Mouse (Mus musculus) liver, embryonic 15.5 days (tissue): ENCODE results near the gene G430095P16Rik. TPM values are rescaled to one million over a fixed set of nuclear protein-coding genes. Genes with fewer than 3 reads are reported as not detected.

Experiments
- ATAC-seq: fragments of 200-750 bp; cut with Nextera tagmentation; 2 replicates; pipeline ENCODE4 v1.8.0; 2017; ENCODE audit warnings: moderate number of reproducible peaks, mild to moderate bottlenecking, moderate library complexity; ENCODE audit not compliant: insufficient read depth
- H3K27ac ChIP-seq: fragments of 300-500 bp; sonication (generic); replicated peaks from 2 replicates; pipeline ENCODE4 v1.5.1; 2015; ENCODE audit warnings: mild to moderate bottlenecking, inconsistent platforms
- H3K27me3 ChIP-seq: fragments of 300-500 bp; sonication (generic); 2 replicates; pipeline ENCODE4 v1.6.1; 2015; ENCODE audit warnings: mild to moderate bottlenecking, inconsistent platforms
- H3K36me3 ChIP-seq: fragments of 300-500 bp; sonication (generic); replicated peaks from 2 replicates; pipeline ENCODE4 v1.6.1; 2015; ENCODE audit warnings: moderate library complexity, mild to moderate bottlenecking, inconsistent platforms
- H3K4me1 ChIP-seq: fragments of 300-500 bp; sonication (generic); replicated peaks from 2 replicates; pipeline ENCODE4 v1.6.1; 2015; ENCODE audit warnings: inconsistent platforms
- H3K4me2 ChIP-seq: fragments of 300-500 bp; sonication (generic); 2 replicates; pipeline ENCODE4 v1.6.1; 2015; ENCODE audit warnings: moderate library complexity, mild to moderate bottlenecking, inconsistent platforms
- H3K4me3 ChIP-seq: fragments of 300-500 bp; sonication (generic); replicated peaks from 2 replicates; pipeline ENCODE4 v1.5.1; 2015; ENCODE audit warnings: mild to moderate bottlenecking, inconsistent platforms
- H3K9ac ChIP-seq: fragments of 300-500 bp; sonication (generic); 2 replicates; pipeline ENCODE4 v1.6.1; 2015; ENCODE audit warnings: moderate library complexity, mild to moderate bottlenecking, inconsistent platforms
- H3K9me3 ChIP-seq: fragments of 300-500 bp; sonication (generic); replicated peaks from 2 replicates; pipeline ENCODE4 v1.6.1; 2016; ENCODE audit warnings: inconsistent platforms
- WGBS: fragments of 180-500 bp; shearing (Covaris S2); methylation state at CpG from one replicate; pipeline ENCODE4 v1.1.7; 2015; ENCODE audit warnings: mixed read lengths; ENCODE audit not compliant: insufficient replicate concordance; 5-methylcytosine and 5-hydroxymethylcytosine counted together
- polyA plus RNA-seq: library from polyadenylated mRNA; unstranded; fragments of >200 nt; fragmentation: Nextera tagmentation; extraction: Ambion mirVana; gene quantifications from 2 replicates; pipeline ENCODE4 v1.2.1, GENCODE M21; 2015

G430095P16Rik gene
- polyA plus RNA-seq, 1 experiment from 2014 or later, result 8.1 TPM

DNA sequence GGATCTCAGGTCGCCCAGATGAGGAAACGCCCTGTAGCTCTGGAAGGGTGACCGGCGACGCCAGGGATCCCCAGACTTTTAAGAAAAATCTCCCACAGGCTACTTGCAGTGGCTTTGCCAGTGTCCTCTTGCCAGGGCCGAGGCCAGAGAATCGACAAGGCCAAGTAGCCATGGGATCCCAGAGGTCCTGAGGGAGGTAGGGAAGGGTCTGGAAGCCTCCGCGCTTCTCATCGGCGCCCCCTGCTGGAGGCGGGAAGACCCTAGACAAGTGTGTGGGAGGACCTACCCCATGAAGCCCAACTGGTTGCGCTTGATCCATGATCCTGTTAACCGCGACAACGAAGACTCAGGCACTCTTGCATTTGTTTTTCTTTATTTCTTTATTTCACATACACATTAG, 18.5 kb upstream of the G430095P16Rik start:
- H3K27me3 ChIP-seq, result peaks cover 36% of the 10 kb centered on the region
- no peaks in the 10 kb centered on the region for H3K9me3 ChIP-seq
- WGBS, result 1% methylated on average over 16 of the region's 16 CpGs
- peak; percentile 13; the same call in 1 of the 2 replicates for ATAC-seq
- H3K4me1 ChIP-seq, result peaks cover 81% of the 10 kb centered on the region
- peak overlapping the region; percentile 95 for H3K4me2 ChIP-seq
- H3K4me3 ChIP-seq, result peak overlapping the region; percentile 78
- H3K36me3 ChIP-seq, result peaks cover 24% of the 10 kb centered on the region
- peak overlapping the region; percentile 98 for H3K27ac ChIP-seq
- H3K9ac ChIP-seq, result peak overlapping the region; percentile 78

DNA sequence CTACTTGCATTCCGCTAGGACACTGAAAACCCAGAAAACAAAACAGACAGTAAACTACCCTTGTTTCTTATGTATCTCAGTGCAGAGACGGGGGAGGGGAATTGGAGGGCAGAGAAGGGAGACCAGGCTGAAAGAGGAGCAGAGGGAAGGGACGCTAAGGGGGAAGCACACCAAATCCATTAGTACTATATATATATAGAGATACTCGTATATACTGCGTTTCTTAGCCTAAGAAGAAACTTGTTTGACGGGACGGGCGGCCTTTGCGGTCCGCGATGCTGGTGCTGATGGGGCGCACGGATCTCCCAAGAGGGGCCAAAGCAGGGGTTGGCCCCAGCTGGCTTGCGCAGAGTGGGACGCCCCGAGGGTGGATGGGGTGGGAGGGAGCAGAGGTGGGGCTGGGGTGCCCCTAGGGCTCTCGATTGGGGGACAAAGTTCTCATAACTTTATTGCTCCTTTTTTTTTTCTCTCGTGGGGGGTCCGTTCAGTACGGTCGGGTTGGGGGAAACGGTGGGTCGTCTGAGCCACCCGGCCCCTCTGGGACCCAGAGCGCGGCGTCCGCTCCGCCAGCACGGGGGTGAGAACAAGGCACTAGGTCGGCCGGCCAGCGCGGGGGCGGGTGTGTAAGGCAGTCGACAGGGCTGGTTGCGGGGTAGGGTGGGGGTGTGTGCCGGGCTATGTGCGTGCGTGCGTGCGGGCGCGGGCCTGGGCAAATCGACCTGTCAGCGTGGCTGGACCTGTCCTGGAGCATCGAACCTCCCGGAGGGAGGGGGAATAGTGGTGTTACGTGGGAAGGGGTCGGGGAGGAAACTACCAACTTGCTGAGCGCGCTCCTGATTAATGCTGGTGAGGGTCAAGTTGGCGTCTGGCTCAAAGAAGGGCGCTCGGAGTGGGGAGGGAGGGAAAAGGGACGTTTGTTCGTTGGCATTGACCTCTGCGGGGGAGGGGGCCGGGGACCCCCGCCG, 17.7 kb upstream of the G430095P16Rik start:
- peak overlapping the region; percentile 95 for H3K4me2 ChIP-seq
- no peak for ATAC-seq
- H3K9me3 ChIP-seq, result no peaks in the 10 kb centered on the region
- H3K36me3 ChIP-seq, result peaks cover 20% of the 10 kb centered on the region
- WGBS, result under 1% methylated on average over 61 of the region's 61 CpGs
- H3K27ac ChIP-seq, result peak overlapping the region; percentile 98
- peak overlapping the region; percentile 78 for H3K4me3 ChIP-seq
- H3K4me1 ChIP-seq, result peaks cover 79% of the 10 kb centered on the region
- peak overlapping the region; percentile 78 for H3K9ac ChIP-seq
- peaks cover 36% of the 10 kb centered on the region for H3K27me3 ChIP-seq

DNA sequence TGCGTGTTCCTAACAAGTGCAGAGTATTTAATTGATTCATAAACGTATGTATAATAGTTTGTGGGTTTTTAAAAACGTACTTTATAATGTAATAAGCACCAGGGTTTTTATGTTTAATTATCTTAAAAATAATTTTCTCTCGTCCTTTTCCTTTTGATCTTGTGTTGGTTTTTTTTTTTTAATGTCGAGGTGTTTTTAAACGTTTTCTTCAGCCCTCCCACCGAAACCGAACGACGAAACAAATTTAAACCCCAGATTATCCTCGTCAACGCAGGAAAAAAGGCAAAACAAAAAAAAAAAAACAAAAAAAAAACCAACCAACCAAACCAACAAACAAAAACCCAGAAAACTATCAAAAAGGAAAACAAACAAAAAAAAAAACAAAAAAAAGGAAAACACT, 16.8 kb upstream of the G430095P16Rik start:
- peak overlapping the region; percentile 95 for H3K4me2 ChIP-seq
- peaks cover 36% of the 10 kb centered on the region for H3K27me3 ChIP-seq
- ATAC-seq, result no peak
- H3K9me3 ChIP-seq, result no peaks in the 10 kb centered on the region
- WGBS, result under 1% methylated on average over 12 of the region's 12 CpGs
- H3K27ac ChIP-seq, result peak overlapping the region; percentile 98
- peak overlapping the region; percentile 78 for H3K9ac ChIP-seq
- peak overlapping the region; percentile 78 for H3K4me3 ChIP-seq
- peaks cover 71% of the 10 kb centered on the region for H3K4me1 ChIP-seq
- peaks cover 20% of the 10 kb centered on the region for H3K36me3 ChIP-seq

DNA sequence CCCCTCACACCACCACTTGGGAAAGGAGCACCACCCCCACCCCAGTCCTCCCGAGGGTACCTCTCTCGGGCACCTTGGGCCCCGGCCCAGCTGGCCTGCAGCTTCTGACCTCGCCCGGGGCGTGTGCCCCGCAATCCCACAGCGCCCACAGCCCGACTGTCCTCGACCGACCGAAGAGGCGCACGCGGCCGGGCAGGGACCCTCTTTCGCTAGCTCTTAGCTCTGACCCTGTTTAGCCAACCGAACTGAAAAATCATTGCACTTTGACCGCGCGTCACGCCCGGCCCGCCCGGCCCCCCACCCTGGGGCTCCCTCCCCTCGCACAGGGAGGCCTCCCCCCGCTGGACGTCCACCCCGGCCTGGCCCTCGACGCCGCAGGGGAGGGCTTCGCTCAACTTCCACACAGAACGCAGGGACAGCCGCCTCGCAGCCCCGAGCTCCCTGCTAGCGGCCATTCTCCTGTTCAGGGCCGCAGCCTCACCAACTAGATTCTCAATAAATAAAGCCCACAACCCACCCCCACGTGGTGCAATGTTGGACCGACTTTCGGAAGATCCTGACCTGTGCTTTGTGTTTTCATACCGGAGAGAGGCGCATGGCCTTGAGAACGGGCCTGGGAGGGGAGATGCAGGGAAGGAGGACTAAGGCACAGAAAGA, 16.1 kb upstream of the G430095P16Rik start:
- Histone ChIP-seq H3K4me3 (peak overlapping the region; percentile 78), H3K36me3 (peaks cover 20% of the 10 kb centered on the region), H3K4me2 (peak overlapping the region; percentile 95), H3K4me1 (peaks cover 70% of the 10 kb centered on the region), H3K9ac (peak overlapping the region; percentile 78), H3K9me3 (no peaks in the 10 kb centered on the region), H3K27me3 (peaks cover 36% of the 10 kb centered on the region), H3K27ac (peak overlapping the region; percentile 79)
- ATAC-seq, result no peak
- WGBS, result 3% methylated on average over 45 of the region's 45 CpGs

DNA sequence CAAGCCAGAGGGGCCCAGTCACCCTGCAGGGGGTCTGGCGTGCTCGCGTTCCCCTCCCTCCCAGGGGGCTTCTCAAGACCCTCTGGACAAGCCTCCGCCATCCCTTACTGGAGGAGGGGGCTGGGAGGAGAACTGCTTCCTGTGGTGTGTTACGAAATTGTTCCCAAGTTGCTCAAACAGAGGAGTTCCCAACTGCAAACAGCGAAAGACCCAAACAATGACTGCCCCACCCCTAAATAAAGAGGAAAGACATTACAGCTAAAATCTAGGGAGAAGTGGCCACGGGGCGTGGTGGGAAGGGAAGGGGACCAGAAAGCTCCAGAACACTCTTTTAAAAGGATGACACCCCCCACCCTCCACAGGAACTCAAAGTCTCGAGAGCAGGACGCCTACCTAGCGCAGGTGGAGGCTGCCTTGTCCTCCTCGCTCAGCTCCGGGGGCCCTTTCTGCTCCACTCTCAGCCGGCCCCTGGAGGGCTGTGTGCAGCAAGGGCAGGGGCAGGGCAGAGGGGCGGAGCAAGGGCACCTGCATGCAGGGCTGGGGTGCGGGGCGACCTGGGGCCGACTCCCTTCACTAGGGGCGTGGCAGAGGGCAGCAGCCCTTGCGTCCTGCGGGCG, 15.4 kb upstream of the G430095P16Rik start:
- peak overlapping the region; percentile 95 for H3K4me2 ChIP-seq
- peak overlapping the region; percentile 79 for H3K27ac ChIP-seq
- peaks cover 20% of the 10 kb centered on the region for H3K36me3 ChIP-seq
- H3K4me1 ChIP-seq, result peaks cover 76% of the 10 kb centered on the region
- no peaks in the 10 kb centered on the region for H3K9me3 ChIP-seq
- peak overlapping the region; percentile 78 for H3K4me3 ChIP-seq
- H3K9ac ChIP-seq, result peak overlapping the region; percentile 78
- WGBS, result 2% methylated on average over 22 of the region's 22 CpGs
- peak; percentile 17 for ATAC-seq
- H3K27me3 ChIP-seq, result peaks cover 36% of the 10 kb centered on the region

DNA sequence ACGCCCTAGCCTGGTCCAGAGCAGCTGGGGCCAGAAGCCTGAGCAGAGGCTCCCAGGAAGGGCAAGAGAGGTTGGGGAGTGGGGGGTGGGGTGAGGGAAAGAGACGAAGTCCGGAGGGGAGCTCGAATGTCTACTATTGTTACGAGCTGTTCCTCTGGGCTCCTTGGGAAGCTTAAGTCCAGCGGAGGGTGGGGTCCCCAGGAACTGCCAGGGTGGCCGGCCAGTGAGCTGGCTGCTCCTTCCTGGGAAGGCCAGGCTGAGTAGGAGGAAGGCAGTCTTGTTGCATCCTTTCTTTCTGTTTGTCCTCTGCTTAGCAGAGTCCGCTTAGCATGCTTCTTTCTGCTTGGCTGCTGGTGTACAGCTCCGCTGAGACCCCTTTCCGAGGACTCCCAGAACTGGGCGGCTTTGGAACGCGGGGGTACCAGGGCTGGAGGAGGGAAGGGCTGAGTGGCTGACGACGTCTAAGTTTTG, 14.7 kb upstream of the G430095P16Rik start:
- WGBS, result 14% methylated on average over 15 of the region's 15 CpGs

DNA sequence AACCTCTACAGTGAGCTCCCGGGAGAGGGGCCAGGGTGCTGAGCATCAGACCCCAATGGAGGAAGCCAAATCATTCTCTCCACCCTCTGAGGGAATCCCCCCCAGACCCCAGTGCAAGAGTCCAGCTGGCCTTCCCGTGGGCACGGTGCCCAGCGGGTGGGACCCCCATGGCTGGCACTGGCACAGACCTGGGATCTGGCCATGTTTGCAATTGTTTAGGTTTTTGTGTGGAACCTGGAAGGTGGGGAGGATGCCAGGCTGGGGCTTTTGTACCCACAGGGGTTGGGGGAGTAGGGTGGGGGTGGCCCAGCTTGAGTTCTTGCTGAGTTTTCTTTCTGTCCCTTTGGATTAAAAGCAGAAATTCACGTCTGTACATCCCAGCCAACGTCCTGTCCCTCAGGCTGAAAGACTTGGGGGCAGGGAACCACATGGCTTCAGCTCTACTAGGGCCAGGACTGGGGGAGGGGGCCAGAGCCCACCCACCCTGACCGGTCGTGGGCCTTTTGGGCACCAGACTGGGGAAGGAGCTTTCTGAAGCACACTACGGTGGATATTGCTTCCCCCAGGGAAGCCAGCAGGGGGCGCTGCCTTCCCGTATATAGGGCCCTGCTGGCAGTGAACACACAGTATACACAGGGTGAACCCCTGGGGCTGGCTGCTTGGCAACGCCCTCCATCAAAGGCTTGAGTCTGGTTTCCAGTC, 13.9 kb upstream of the G430095P16Rik start:
- ATAC-seq, result peak; percentile 40
- Histone ChIP-seq H3K4me1 (peaks cover 81% of the 10 kb centered on the region), H3K9ac (no peak overlapping the region; the same call in 1 of the 2 replicates), H3K9me3 (no peaks in the 10 kb centered on the region), H3K4me3 (peak overlapping the region; percentile 78; the same call in 1 of the 2 replicates), H3K36me3 (peaks cover 4% of the 10 kb centered on the region), H3K27ac (peak overlapping the region; percentile 51), H3K27me3 (peaks cover 36% of the 10 kb centered on the region), H3K4me2 (peak overlapping the region; percentile 95)
- 21% methylated on average over 12 of the region's 12 CpGs for WGBS

More for the DNA sequence above, 14.7 kb upstream of the G430095P16Rik start:
- Histone ChIP-seq H3K27ac (peak overlapping the region; percentile 79), H3K4me3 (peak overlapping the region; percentile 78), H3K4me1 (peaks cover 83% of the 10 kb centered on the region), H3K27me3 (peaks cover 36% of the 10 kb centered on the region), H3K36me3 (peaks cover 12% of the 10 kb centered on the region), H3K9me3 (no peaks in the 10 kb centered on the region), H3K9ac (peak overlapping the region; percentile 78), H3K4me2 (peak overlapping the region; percentile 95)
- no peak for ATAC-seq

DNA sequence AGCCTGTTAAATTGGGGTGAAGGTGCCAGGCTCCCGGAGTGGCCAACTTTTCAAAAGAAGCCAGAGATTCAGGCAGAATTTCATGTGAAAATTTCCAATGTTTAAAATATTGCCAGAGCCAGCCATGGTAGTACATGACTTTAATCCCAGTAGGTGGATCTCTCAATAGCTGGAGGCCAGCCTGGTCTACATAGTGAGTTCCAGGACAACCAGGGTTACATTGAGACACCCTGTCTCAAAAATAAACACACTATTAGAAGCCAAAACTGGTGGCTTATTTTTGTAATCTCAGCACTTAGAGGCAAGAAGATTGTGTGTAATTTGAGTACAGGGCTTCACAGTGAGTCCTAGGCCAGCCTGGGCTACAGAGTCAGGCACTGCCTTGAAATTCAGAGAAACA, 12.9 kb upstream of the G430095P16Rik start:
- 97% methylated on average over 1 of the region's 1 CpGs for WGBS
- Histone ChIP-seq H3K9me3 (no peaks in the 10 kb centered on the region), H3K9ac (no peak overlapping the region), H3K27ac (peak overlapping the region; percentile 51), H3K36me3 (no peaks in the 10 kb centered on the region), H3K4me2 (no peak overlapping the region), H3K4me3 (no peak overlapping the region), H3K27me3 (peaks cover 39% of the 10 kb centered on the region), H3K4me1 (peaks cover 71% of the 10 kb centered on the region)
- no peak for ATAC-seq

DNA sequence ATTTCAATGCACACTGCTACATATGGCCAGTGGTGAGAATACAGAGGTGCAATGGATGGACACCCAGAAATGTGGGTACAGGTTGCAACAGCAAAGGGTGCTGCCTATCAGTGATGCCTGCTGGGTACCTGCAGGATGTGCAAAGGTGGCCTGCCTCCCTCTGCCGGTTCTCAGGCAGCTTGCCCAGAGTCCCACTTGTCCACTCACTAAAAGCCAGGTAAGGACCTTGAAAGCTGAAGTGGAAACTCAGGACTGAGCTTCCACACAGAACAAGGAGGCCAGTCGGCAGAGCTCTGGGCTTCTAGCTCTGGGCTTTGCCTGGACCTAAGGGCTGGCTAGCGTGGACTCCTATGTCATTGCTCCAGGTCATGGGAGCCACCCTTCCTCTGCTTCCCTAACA, 11.5 kb upstream of the G430095P16Rik start:
- no peak overlapping the region for H3K4me2 ChIP-seq
- peaks cover 66% of the 10 kb centered on the region for H3K4me1 ChIP-seq
- H3K27me3 ChIP-seq, result peaks cover 35% of the 10 kb centered on the region
- H3K27ac ChIP-seq, result no peak overlapping the region
- no peaks in the 10 kb centered on the region for H3K36me3 ChIP-seq
- no peak for ATAC-seq
- 74% methylated on average over 3 of the region's 3 CpGs for WGBS
- no peak overlapping the region for H3K9ac ChIP-seq
- H3K4me3 ChIP-seq, result no peak overlapping the region
- no peaks in the 10 kb centered on the region for H3K9me3 ChIP-seq

DNA sequence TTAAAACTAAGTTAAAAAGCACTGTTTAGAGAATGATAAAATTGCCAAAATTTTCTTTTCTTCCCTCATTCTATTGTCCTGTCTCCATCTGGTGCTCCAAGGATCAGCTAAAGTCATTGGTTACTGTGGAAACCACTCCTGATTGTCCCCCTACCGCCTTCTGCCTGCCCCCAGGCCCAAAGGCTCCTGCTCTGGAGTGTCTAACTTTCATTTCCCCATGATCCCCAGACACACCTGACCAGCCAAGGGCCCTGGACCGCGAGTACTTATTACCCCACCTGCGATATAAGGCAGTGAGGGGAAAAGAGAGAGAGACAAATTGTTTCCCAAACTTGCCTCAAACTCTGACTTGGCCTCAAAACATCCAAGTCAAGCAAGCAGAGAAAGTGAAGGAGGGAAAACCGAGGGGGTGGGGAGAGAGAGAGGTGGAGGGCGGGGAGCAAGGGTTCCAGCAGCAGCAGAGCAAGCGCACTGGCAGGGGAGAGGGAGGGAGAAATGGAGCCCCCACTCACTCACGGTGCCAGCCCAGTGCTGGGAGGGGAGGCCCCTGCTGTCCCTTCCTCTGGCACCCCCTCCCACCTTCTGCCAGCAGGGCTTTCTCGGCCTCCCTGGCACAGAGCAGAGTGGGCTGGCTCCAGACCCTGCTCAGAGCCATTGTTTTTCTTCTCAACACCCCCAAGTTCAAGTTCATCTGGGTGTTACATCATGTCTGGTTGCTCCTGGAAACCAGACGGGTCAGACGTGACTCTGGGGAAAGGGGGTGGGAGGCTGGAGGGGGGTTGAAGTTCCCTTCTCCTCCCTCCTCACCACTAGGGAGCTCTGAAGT, 10.7 kb upstream of the G430095P16Rik start:
- Histone ChIP-seq H3K27me3 (peaks cover 32% of the 10 kb centered on the region), H3K27ac (0 out of 2 replicates have a peak overlapping the region, but pooled peaks have one; percentile 14), H3K4me1 (peaks cover 64% of the 10 kb centered on the region), H3K9me3 (no peaks in the 10 kb centered on the region), H3K4me2 (no peak overlapping the region), H3K9ac (no peak overlapping the region), H3K36me3 (no peaks in the 10 kb centered on the region), H3K4me3 (no peak overlapping the region)
- no peak for ATAC-seq
- WGBS, result 47% methylated on average over 11 of the region's 11 CpGs
